Mouse (Mus musculus): ENCODE measurements around the gene Anapc15.

DNA sequence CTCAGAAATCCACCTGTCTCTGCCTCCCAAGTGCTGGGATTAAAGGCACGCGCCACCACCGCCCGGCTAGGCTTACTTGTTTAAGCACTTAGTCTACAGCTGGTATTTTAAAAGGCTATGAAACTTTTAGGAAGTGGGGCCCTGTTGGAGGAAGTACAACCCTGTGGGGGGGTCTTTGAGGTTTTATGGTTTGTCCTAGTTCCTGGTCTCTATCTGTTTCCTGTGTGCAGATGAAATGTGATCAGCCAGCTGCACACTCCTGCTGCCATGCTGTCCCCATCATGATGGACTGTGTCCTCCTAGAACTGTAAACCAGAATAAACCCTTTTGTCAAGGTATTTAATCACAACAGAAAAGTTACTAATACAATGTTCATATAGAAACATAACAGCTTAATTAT lies 20.6 kb downstream of the Anapc15 start:
- no peak for TF ChIP-seq CTCF (IDR thresholded peaks at IDR 0.05; ENCODE audit: extremely low read depth, insufficient read depth, low read length)
- no peak for TF ChIP-seq POLR2A (IDR thresholded peaks at IDR 0.05; ENCODE audit: extremely low read depth, insufficient read depth, low read length)
